Mouse (Mus musculus) heart, postnatal 0 days (tissue): Measurements from ENCODE around the gene Mst1. TPM values are rescaled to one million over a fixed set of nuclear protein-coding genes. Genes with fewer than 3 reads are reported as not detected.

Experiments
- ATAC-seq: fragments of 200-750 bp; cut with Nextera tagmentation; 2 replicates; pipeline ENCODE4 v1.8.0; 2017; ENCODE audit warnings: low read depth, moderate number of reproducible peaks, moderate library complexity; ENCODE audit not compliant: insufficient read depth
- DNase-seq: peaks from one replicate; pipeline ENCODE4 v3.0.0-alpha.2; 2016; ENCODE audit warnings: low spot score
- H3K27ac ChIP-seq: fragments of 300-500 bp; sonication (generic); 2 replicates; pipeline ENCODE4 v1.5.1; 2014; ENCODE audit warnings: low read depth, mild to moderate bottlenecking
- H3K27me3 ChIP-seq: fragments of 300-500 bp; sonication (generic); 2 replicates; pipeline ENCODE4 v1.6.1; 2014; ENCODE audit warnings: low read length, mixed read lengths; ENCODE audit not compliant: control insufficient read depth, insufficient read depth
- H3K36me3 ChIP-seq: fragments of 300-500 bp; sonication (generic); replicated peaks from 2 replicates; pipeline ENCODE4 v1.6.1; 2014; ENCODE audit warnings: low read length, mixed read lengths; ENCODE audit not compliant: control insufficient read depth, insufficient read depth
- H3K4me1 ChIP-seq: fragments of 300-500 bp; sonication (generic); 2 replicates; pipeline ENCODE4 v1.6.1; 2014; ENCODE audit warnings: antibody characterized with exemption; ENCODE audit not compliant: control insufficient read depth, insufficient read depth
- H3K4me2 ChIP-seq: fragments of 300-500 bp; sonication (generic); 2 replicates; pipeline ENCODE4 v1.6.1; 2014; ENCODE audit warnings: low read depth, mild to moderate bottlenecking, low read length, moderate library complexity
- H3K4me3 ChIP-seq: fragments of 300-500 bp; sonication (generic); 2 replicates; pipeline ENCODE4 v1.5.1; 2014; ENCODE audit warnings: low read depth, low read length
- H3K9ac ChIP-seq: fragments of 300-500 bp; sonication (generic); replicated peaks from 2 replicates; pipeline ENCODE4 v1.6.1; 2014; ENCODE audit warnings: low read depth, low read length, mixed read lengths
- H3K9me3 ChIP-seq: fragments of 300-500 bp; sonication (generic); replicated peaks from 2 replicates; pipeline ENCODE4 v1.6.1; 2016; ENCODE audit warnings: low read length; ENCODE audit not compliant: control insufficient read depth
- CTCF ChIP-seq: IDR thresholded peaks from 2 replicates; pipeline ENCODE4 v1.5.1; 2016; ENCODE audit warnings: antibody characterized with exemption, control low read depth, low read depth
- EP300 ChIP-seq: IDR thresholded peaks from 2 replicates; pipeline ENCODE4 v1.6.1; 2016; ENCODE audit warnings: antibody characterized with exemption, low read depth
- WGBS: fragments of 180-500 bp; shearing (Covaris S2); extraction: QIAGEN DNeasy Blood & Tissue Kit; methylation state at CpG from one replicate; pipeline ENCODE4 v1.1.7; 2014; 5-methylcytosine and 5-hydroxymethylcytosine counted together
- polyA plus RNA-seq: library from polyadenylated mRNA; unstranded; fragments of >200 nt; fragmentation: Nextera tagmentation; extraction: Ambion mirVana; gene quantifications from 2 replicates; pipeline ENCODE4 v1.2.1, GENCODE M21; 2015
- total RNA-seq: library from RNA; depleted of rRNA; stranded (reverse); fragments of >200 nt; gene quantifications from 2 replicates; pipeline ENCODE4 v1.2.3, GENCODE M21; 2014; ENCODE audit warnings: low replicate concordance

The Mst1 gene
- total and polyA plus RNA-seq, 2 experiments from 2014 or later, result not detected

DNA sequence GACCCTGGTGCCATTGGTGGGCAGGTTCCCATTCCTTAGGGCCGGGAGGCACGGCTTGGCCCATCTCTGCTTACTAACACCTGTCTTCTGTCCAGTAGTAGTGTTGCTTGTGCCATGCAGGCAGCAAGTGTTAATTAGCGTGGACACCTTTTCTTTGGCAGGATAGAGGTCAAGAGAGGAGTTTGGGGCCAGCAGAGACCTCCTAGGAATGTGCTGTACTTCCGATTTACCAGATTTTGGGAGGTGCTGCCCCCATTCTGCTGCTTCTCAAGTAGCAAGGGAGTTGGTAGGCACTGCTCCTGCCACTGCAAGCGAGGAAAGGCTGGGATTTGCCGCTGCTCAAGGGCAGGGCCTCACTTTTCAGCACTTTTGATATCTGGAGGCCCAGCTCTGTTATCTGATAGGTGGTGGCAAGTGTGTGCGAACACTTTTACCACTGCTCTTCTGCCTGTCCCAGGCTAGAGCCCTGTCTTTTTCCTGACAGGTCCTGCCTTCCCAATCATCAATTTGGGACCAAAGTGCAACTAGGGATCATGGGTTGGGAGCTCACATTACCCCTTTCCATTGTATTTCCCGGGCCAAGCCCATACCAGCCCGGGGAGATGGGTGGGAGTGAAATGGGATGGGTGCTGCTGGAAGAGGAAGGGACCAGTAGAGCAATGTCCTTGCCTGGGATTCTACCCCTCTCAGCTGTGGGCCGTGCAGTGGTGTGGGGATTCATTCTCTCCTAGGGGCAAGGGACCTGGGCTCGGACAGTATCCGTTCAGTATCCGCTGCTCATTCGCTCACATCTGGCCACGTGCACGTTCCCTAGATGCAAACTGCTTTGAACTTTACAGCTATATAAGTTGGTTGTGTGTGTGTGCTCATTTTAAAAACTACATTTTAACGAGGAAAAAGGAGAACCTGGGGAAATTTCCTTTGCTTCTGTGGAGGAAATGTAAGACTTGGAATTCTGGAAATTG, 32.4 kb upstream of the Mst1 start:
- Histone ChIP-seq H3K27me3 (no peaks in the 10 kb centered on the region), H3K36me3 (peaks cover 50% of the 10 kb centered on the region), H3K9me3 (no peaks in the 10 kb centered on the region), H3K4me2 (peak overlapping the region; percentile 87), H3K9ac (0 out of 2 replicates have a peak overlapping the region, but pooled peaks have one; percentile 22), H3K4me1 (peaks cover 15% of the 10 kb centered on the region), H3K4me3 (peak overlapping the region; percentile 59), H3K27ac (peak overlapping the region; percentile 44)
- WGBS, result 34% methylated on average over 17 of the region's 17 CpGs
- ATAC-seq (no peak), DNase-seq (no peak)
- no peak for TF ChIP-seq CTCF
- no peak for TF ChIP-seq EP300

GRCm38 (mm10) chr9:108048566-108048955, 31.7 kb upstream of the Mst1 start:
- TF ChIP-seq EP300 (no peak), CTCF (no peak)
- Histone ChIP-seq H3K36me3 (peaks cover 50% of the 10 kb centered on the region), H3K9me3 (no peaks in the 10 kb centered on the region), H3K4me3 (peak overlapping the region; percentile 59), H3K27me3 (no peaks in the 10 kb centered on the region), H3K4me1 (peaks cover 15% of the 10 kb centered on the region), H3K9ac (0 out of 2 replicates have a peak overlapping the region, but pooled peaks have one; percentile 22), H3K4me2 (peak overlapping the region; percentile 87), H3K27ac (peak overlapping the region; percentile 44)
- ATAC-seq, result peak; percentile 12
- WGBS, result under 1% methylated on average over 19 of the region's 19 CpGs
- no peak for DNase-seq

- TF ChIP-seq EP300 (0 out of 2 replicates have a peak, but pooled peaks have one; percentile 45), CTCF (no peak)
- Histone ChIP-seq H3K27me3 (no peaks in the 10 kb centered on the region), H3K4me1 (peaks cover 15% of the 10 kb centered on the region), H3K27ac (peak within 1 kb of the TSS; percentile 70), H3K9ac (peak within 1 kb of the TSS; percentile 52), H3K4me3 (peak within 1 kb of the TSS; percentile 59), H3K36me3 (peaks cover 52% of the 10 kb centered on the region), H3K4me2 (peak within 1 kb of the TSS; percentile 87), H3K9me3 (no peaks in the 10 kb centered on the region)
- DNase-seq (peak; percentile 98), ATAC-seq (peak; percentile 94)
- WGBS, result under 1% methylated on average over 34 of the region's 39 CpGs
These were observed 31.2 kb upstream of the Mst1 start, which contains the start of gene Gmppb for GRCm38 (mm10) chr9:108049016-108049455. Gene Gmppb, plus strand, starts transcription at chr9:108049242.

DNA sequence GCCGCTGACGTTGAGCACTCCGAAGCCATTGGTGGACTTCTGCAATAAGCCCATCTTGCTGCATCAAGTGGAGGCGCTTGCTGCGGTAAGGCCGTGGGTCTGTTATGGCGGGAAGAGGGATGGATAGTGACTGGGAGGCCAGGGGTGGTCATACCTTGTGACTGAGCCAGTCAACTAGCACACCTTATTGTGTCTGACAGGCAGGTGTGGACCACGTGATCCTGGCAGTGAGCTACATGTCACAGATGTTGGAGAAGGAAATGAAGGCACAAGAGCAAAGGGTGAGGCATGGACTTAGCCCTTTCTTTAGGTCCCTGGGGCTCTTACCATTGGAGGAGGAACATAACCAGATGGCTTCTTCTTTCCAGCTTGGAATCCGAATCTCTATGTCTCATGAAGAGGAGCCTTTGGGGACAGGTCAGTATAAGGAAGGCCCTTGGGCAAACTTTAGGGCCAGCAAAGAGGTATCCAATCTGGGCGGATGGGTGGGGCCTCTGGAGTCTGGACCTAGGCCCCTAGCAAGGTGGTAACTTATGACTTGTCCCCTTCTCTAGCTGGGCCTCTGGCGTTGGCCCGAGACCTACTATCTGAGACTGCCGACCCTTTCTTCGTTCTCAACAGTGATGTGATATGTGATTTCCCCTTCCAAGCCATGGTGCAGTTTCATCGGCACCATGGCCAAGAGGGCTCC, 30.5 kb upstream of the Mst1 start:
- 40% methylated on average over 15 of the region's 15 CpGs for WGBS
- no peak for TF ChIP-seq EP300
- no peak for TF ChIP-seq CTCF
- Histone ChIP-seq H3K4me2 (peak overlapping the region; percentile 87), H3K27ac (peak overlapping the region; percentile 70), H3K9ac (peak overlapping the region; percentile 52), H3K4me3 (peak overlapping the region; percentile 59), H3K27me3 (no peaks in the 10 kb centered on the region), H3K36me3 (peaks cover 55% of the 10 kb centered on the region), H3K4me1 (peaks cover 15% of the 10 kb centered on the region), H3K9me3 (no peaks in the 10 kb centered on the region)
- ATAC-seq (no peak), DNase-seq (no peak)

DNA sequence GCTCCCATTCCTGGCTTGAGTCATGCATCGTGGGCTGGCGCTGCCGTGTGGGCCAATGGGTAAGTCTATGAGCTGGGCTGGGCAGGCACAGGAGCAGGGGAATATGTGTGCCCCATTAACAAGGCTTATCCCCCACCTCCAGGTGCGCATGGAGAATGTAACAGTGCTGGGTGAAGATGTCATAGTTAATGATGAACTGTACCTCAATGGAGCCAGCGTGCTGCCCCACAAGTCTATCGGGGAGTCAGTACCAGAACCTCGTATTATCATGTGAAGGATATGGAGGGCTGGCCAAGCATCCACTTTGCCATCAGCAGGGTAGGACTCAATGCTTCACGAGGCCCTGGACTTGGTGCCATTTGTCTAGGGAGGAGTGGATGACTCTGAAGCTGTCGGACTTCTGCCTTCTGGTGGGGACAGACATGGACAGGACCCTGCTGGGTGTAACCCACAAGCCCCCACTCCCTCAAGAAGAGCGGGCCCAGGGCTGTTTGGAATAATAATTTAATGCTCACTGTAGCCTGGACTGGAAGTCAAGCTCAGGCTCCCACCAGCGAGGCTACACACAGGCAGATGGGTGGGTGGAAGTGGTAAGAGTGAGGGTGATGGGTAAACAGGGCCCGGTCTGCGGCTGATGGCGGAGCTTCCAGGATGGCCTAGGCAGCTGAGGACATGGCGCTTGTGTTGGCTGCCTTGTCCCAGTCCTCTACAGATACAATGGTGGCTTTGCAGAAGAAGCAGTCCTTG, 28.9 kb upstream of the Mst1 start:
- DNase-seq (no peak), ATAC-seq (no peak)
- Histone ChIP-seq H3K27ac (no peak overlapping the region), H3K4me3 (no peak overlapping the region), H3K9ac (no peak overlapping the region), H3K4me1 (peaks cover 15% of the 10 kb centered on the region), H3K27me3 (no peaks in the 10 kb centered on the region), H3K9me3 (no peaks in the 10 kb centered on the region), H3K36me3 (peaks cover 53% of the 10 kb centered on the region), H3K4me2 (no peak overlapping the region)
- 90% methylated on average over 15 of the region's 15 CpGs for WGBS
- TF ChIP-seq EP300 (no peak), CTCF (no peak)
